Mouse (Mus musculus) MEL (cell line): ENCODE data around the gene Aff1. TPM values are rescaled to one million over a fixed set of nuclear protein-coding genes. Genes with fewer than 3 reads are reported as not detected.

Experiments used
- DNase-seq: peaks from one replicate; pipeline ENCODE4 v3.0.0; 2011; ENCODE audit warnings: low read depth, low spot score
- H3K27ac ChIP-seq: 2 replicates; pipeline ENCODE4 v1.5.1; 2012; ENCODE audit warnings: low read depth, mild to moderate bottlenecking, control low read depth, low read length, moderate library complexity; ENCODE audit not compliant: control insufficient read depth
- H3K27me3 ChIP-seq, 2 experiments: fragments of 150-350 bp in 1 of 2; sonication (generic) in 1 of 2; 2 replicates each; pipeline ENCODE4 v1.6.1; 2012; ENCODE audit warnings: low read length in 2 of 2, mild to moderate bottlenecking in 2 of 2, improper control_type of control experiment in 1 of 2, moderate library complexity in 1 of 2; ENCODE audit not compliant: insufficient read depth in 2 of 2, control insufficient read depth in 1 of 2
- H3K36me3 ChIP-seq, 2 experiments: 2 replicates each; pipeline ENCODE4 v1.6.1; 2012 to 2014; ENCODE audit warnings: low read length in 2 of 2, improper control_type of control experiment in 1 of 2, inconsistent platforms in 1 of 2, mild to moderate bottlenecking in 1 of 2; ENCODE audit not compliant: insufficient read depth in 2 of 2, control insufficient read depth in 1 of 2
- H3K4me1 ChIP-seq, 2 experiments: fragments of 150-350 bp in 1 of 2; sonication (generic) in 1 of 2; 2 replicates each; pipeline ENCODE4 v1.6.1; 2012; ENCODE audit warnings: low read length in 2 of 2, improper control_type of control experiment in 1 of 2, mild to moderate bottlenecking in 1 of 2; ENCODE audit not compliant: insufficient read depth in 2 of 2, control insufficient read depth in 1 of 2
- H3K4me3 ChIP-seq, 2 experiments: fragments of 150-350 bp in 1 of 2; sonication (generic) in 1 of 2; 2 replicates each; pipeline ENCODE4 v1.5.1; 2012; ENCODE audit warnings: low read depth in 2 of 2, low read length in 2 of 2, mild to moderate bottlenecking in 2 of 2, moderate library complexity in 2 of 2, control low read depth in 1 of 2, improper control_type of control experiment in 1 of 2; ENCODE audit not compliant: control insufficient read depth in 1 of 2, insufficient read depth in 1 of 2
- H3K79me2 ChIP-seq: 2 replicates; pipeline ENCODE4 v1.6.1; 2012; ENCODE audit warnings: mild to moderate bottlenecking, low read length, moderate library complexity; ENCODE audit not compliant: control insufficient read depth, poor library complexity, insufficient read depth
- H3K9ac ChIP-seq: 2 replicates; pipeline ENCODE4 v1.6.1; 2012; ENCODE audit warnings: low read depth, mild to moderate bottlenecking, control low read depth, low read length, moderate library complexity; ENCODE audit not compliant: control insufficient read depth, poor library complexity, severe bottlenecking
- H3K9me3 ChIP-seq: fragments of 150-350 bp; sonication (generic); replicated peaks from 2 replicates; pipeline ENCODE4 v1.6.1; 2012; ENCODE audit warnings: mild to moderate bottlenecking, low read length, improper control_type of control experiment, moderate library complexity; ENCODE audit not compliant: insufficient read depth
- BHLHE40 ChIP-seq: IDR thresholded peaks from 2 replicates; pipeline ENCODE4 v1.6.1; 2012; ENCODE audit warnings: low read depth, mild to moderate bottlenecking, inconsistent platforms, low read length, improper control_type of control experiment, borderline replicate concordance
- CHD1 ChIP-seq: IDR thresholded peaks from 2 replicates; pipeline ENCODE4 v1.6.1; 2012; ENCODE audit warnings: low read depth, mild to moderate bottlenecking, inconsistent platforms, low read length, improper control_type of control experiment
- CHD2 ChIP-seq: IDR thresholded peaks from 2 replicates; pipeline ENCODE4 v1.6.1; 2011; ENCODE audit warnings: low read length, improper control_type of control experiment
- CTCF ChIP-seq, 3 experiments: IDR thresholded peaks in 2 of 3; conservative IDR thresholded peaks in 1 of 3; 2 replicates each; pipeline ENCODE4 v1.5.1; 2011 to 2012; ENCODE audit warnings: low read length in 3 of 3, low read depth in 2 of 3, mild to moderate bottlenecking in 2 of 3, improper control_type of control experiment in 1 of 3, inconsistent platforms in 1 of 3, mixed read lengths in 1 of 3, moderate library complexity in 1 of 3; ENCODE audit not compliant: control insufficient read depth in 1 of 3, insufficient read depth in 1 of 3, poor library complexity in 1 of 3, severe bottlenecking in 1 of 3
- E2F4 ChIP-seq: IDR thresholded peaks from 2 replicates; pipeline ENCODE4 v1.6.1; 2011; ENCODE audit warnings: low read depth, low read length, improper control_type of control experiment, borderline replicate concordance
- EP300 ChIP-seq, 2 experiments: IDR thresholded peaks; 2 replicates each; pipeline ENCODE4 v1.6.1; 2011; ENCODE audit warnings: improper control_type of control experiment in 2 of 2, low read length in 2 of 2, low read depth in 1 of 2, mild to moderate bottlenecking in 1 of 2
- ETS1 ChIP-seq: IDR thresholded peaks from 2 replicates; pipeline ENCODE4 v1.6.1; 2012; ENCODE audit warnings: low read depth, mild to moderate bottlenecking, inconsistent platforms, low read length, improper control_type of control experiment, moderate library complexity
- GATA1 ChIP-seq: IDR thresholded peaks from 2 replicates; pipeline ENCODE4 v1.6.1; 2011; ENCODE audit warnings: low read depth, low read length, improper control_type of control experiment
- JUND ChIP-seq: IDR thresholded peaks from 2 replicates; pipeline ENCODE4 v1.6.1; 2011; ENCODE audit warnings: low read depth, mild to moderate bottlenecking, improper control_type of control experiment, low read length
- KAT2A ChIP-seq: conservative IDR thresholded peaks from 2 replicates; pipeline ENCODE4 v1.6.1; 2012; ENCODE audit warnings: low read depth, low read length, improper control_type of control experiment, inconsistent platforms
- MAX ChIP-seq: IDR thresholded peaks from 2 replicates; pipeline ENCODE4 v1.6.1; 2011; ENCODE audit warnings: low read length, improper control_type of control experiment
- MAZ ChIP-seq: IDR thresholded peaks from 2 replicates; pipeline ENCODE4 v1.6.1; 2012; ENCODE audit warnings: low read depth, mild to moderate bottlenecking, inconsistent platforms, low read length, improper control_type of control experiment
- MEF2A ChIP-seq: IDR thresholded peaks from 2 replicates; pipeline ENCODE4 v1.6.1; 2014; ENCODE audit warnings: low read depth, mild to moderate bottlenecking, inconsistent platforms, low read length, improper control_type of control experiment; ENCODE audit not compliant: poor library complexity, insufficient replicate concordance, severe bottlenecking; ENCODE audit errors: extremely low read depth
- MXI1 ChIP-seq: IDR thresholded peaks from 2 replicates; pipeline ENCODE4 v1.6.1; 2011; ENCODE audit warnings: mild to moderate bottlenecking, low read depth, low read length, improper control_type of control experiment
- MYB ChIP-seq: IDR thresholded peaks from 2 replicates; pipeline ENCODE4 v1.6.1; 2011; ENCODE audit warnings: mild to moderate bottlenecking, low read depth, low read length, improper control_type of control experiment
- MYC ChIP-seq: IDR thresholded peaks from 2 replicates; pipeline ENCODE4 v1.6.1; 2011; ENCODE audit warnings: low read depth, mild to moderate bottlenecking, low read length, improper control_type of control experiment, moderate library complexity
- NELFE ChIP-seq: IDR thresholded peaks from 2 replicates; pipeline ENCODE4 v1.6.1; 2011; ENCODE audit warnings: low read depth, low read length, improper control_type of control experiment
- NRF1 ChIP-seq: IDR thresholded peaks from 2 replicates; pipeline ENCODE4 v1.6.1; 2014; ENCODE audit warnings: low read depth, mild to moderate bottlenecking, inconsistent platforms, low read length, improper control_type of control experiment, moderate library complexity; ENCODE audit not compliant: poor library complexity, insufficient read depth, severe bottlenecking
- POLR2A ChIP-seq, 2 experiments: IDR thresholded peaks; 2 replicates each; pipeline ENCODE4 v1.6.1; 2011 to 2012; ENCODE audit warnings: low read length in 2 of 2, mild to moderate bottlenecking in 2 of 2, control low read depth in 1 of 2, improper control_type of control experiment in 1 of 2, low read depth in 1 of 2, moderate library complexity in 1 of 2; ENCODE audit not compliant: control insufficient read depth in 1 of 2, insufficient read depth in 1 of 2, poor library complexity in 1 of 2
- POLR2AphosphoS2 ChIP-seq: IDR thresholded peaks from 2 replicates; pipeline ENCODE4 v1.6.1; 2011; ENCODE audit warnings: low read length, improper control_type of control experiment
- POLR2AphosphoS5 ChIP-seq: IDR thresholded peaks from 2 replicates; pipeline ENCODE4 v1.6.1; 2012; ENCODE audit warnings: low read depth, borderline replicate concordance, mild to moderate bottlenecking, inconsistent platforms, low read length, moderate library complexity, mixed read lengths
- RAD21 ChIP-seq: IDR thresholded peaks from 2 replicates; pipeline ENCODE4 v1.6.1; 2011; ENCODE audit warnings: mild to moderate bottlenecking, low read depth, low read length, improper control_type of control experiment
- SIN3A ChIP-seq: IDR thresholded peaks from 2 replicates; pipeline ENCODE4 v1.6.1; 2012; ENCODE audit warnings: low read length, improper control_type of control experiment, inconsistent platforms
- SMC3 ChIP-seq: IDR thresholded peaks from 2 replicates; pipeline ENCODE4 v1.6.1; 2011; ENCODE audit warnings: low read depth, low read length, improper control_type of control experiment
- TBP ChIP-seq: IDR thresholded peaks from 2 replicates; pipeline ENCODE4 v1.8.0; 2011; ENCODE audit warnings: low read depth, low read length, improper control_type of control experiment
- TCF12 ChIP-seq: IDR thresholded peaks from 2 replicates; pipeline ENCODE4 v1.6.1; 2014; ENCODE audit warnings: low read depth, mild to moderate bottlenecking, inconsistent platforms, low read length, improper control_type of control experiment, moderate library complexity
- UBTF ChIP-seq: IDR thresholded peaks from 2 replicates; pipeline ENCODE4 v1.6.1; 2012; ENCODE audit warnings: low read depth, mild to moderate bottlenecking, inconsistent platforms, low read length, improper control_type of control experiment, moderate library complexity, borderline replicate concordance; ENCODE audit not compliant: insufficient read depth
- USF2 ChIP-seq, 2 experiments: IDR thresholded peaks; 2 replicates each; pipeline ENCODE4 v1.6.1; 2011 to 2012; ENCODE audit warnings: improper control_type of control experiment in 2 of 2, low read length in 2 of 2, borderline replicate concordance in 1 of 2, inconsistent platforms in 1 of 2, low read depth in 1 of 2, mild to moderate bottlenecking in 1 of 2; ENCODE audit not compliant: insufficient read depth in 1 of 2
- ZC3H11A ChIP-seq: IDR thresholded peaks from 2 replicates; pipeline ENCODE4 v1.6.1; 2012; ENCODE audit warnings: low read depth, mild to moderate bottlenecking, inconsistent platforms, low read length, improper control_type of control experiment
- ZKSCAN1 ChIP-seq: IDR thresholded peaks from 2 replicates; pipeline ENCODE4 v1.6.1; 2012; ENCODE audit warnings: low read depth, mild to moderate bottlenecking, inconsistent platforms, low read length, improper control_type of control experiment, moderate library complexity
- ZMIZ1 ChIP-seq: IDR thresholded peaks from 2 replicates; pipeline ENCODE4 v1.6.1; 2012; ENCODE audit warnings: low read depth, mild to moderate bottlenecking, inconsistent platforms, low read length, improper control_type of control experiment, moderate library complexity
- polyA plus RNA-seq, 2 experiments: library from polyadenylated mRNA; stranded (reverse) in 1 of 2; unstranded in 1 of 2; fragments of >175 nt in 1 of 2; fragments of >200 nt in 1 of 2; gene quantifications; 2 replicates each; pipeline versions ENCODE4 v1.2.1 to v1.2.4; 2012; ENCODE audit warnings: low replicate concordance in 2 of 2, low read depth in 1 of 2; ENCODE audit not compliant: insufficient read length in 2 of 2, insufficient read depth in 1 of 2, missing spikeins in 1 of 2
- total RNA-seq: library from RNA; depleted of rRNA; stranded (reverse); fragments of 300-350 nt; gene quantifications from 2 replicates; pipeline ENCODE4 v1.2.3, GENCODE M21; 2012

Gene Aff1
- total and polyA plus RNA-seq, 3 experiments, result 5.4 to 13.4 TPM; not detected in 1

GRCm38 (mm10) chr5:103759489-103760424 is 67.6 kb downstream of the Aff1 start (continued):
- TF ChIP-seq NRF1, result no peak
- peak; percentile 25; the same call in 1 of the 2 replicates for TF ChIP-seq GATA1
- peak; percentile 83 for TF ChIP-seq TBP
- TF ChIP-seq TCF12, result no peak
- TF ChIP-seq ZC3H11A, result no peak

GRCm38 (mm10) chr5:103760425-103761131 is 68.4 kb downstream of the Aff1 start:
- H3K27ac ChIP-seq, result peak overlapping the region; percentile 88
- no peaks in the 10 kb centered on the region for H3K9me3 ChIP-seq
- H3K9ac ChIP-seq, result peak overlapping the region; percentile 67
- peak overlapping the region; percentile 46 to 50 for H3K4me3 ChIP-seq
- DNase-seq, result peak; percentile 75
- H3K4me1 ChIP-seq, result peaks cover 36 to 44% of the 10 kb centered on the region in 2 experiments
- H3K27me3 ChIP-seq, result no peaks in the 10 kb centered on the region
- peaks cover 79% of the 10 kb centered on the region for H3K79me2 ChIP-seq
- H3K36me3 ChIP-seq, result peaks cover 0 to 54% of the 10 kb centered on the region in 2 experiments; a peak in 2 of 4 replicates
- TF ChIP-seq EP300 (IDR thresholded peaks at IDR 0.05; ENCODE audit: low read depth in 1 of 2, low read length in 2 of 2) (peak in 1 of 2 experiments; percentile 5; a peak in 2 of 4 replicates), SMC3 (no peak), KAT2A (no peak), MAZ (no peak), E2F4 (no peak), TCF12 (peak; percentile 6; the same call in 1 of the 2 replicates), UBTF (no peak), MXI1 (peak; percentile 88), POLR2AphosphoS5 (no peak), ZC3H11A (no peak), BHLHE40 (peak; percentile 82; the same call in 1 of the 2 replicates), ETS1 (no peak), ZMIZ1 (no peak), JUND (no peak), RAD21 (no peak), CHD1 (peak; percentile 94; the same call in 1 of the 2 replicates), MYB (no peak), CHD2 (no peak), MEF2A (no peak), CTCF (IDR thresholded peaks at IDR 0.05 in 2 of 3, conservative IDR thresholded peaks at IDR 0.05 in 1 of 3; ENCODE audit: control insufficient read depth in 1 of 3, insufficient read depth in 1 of 3, low read depth in 2 of 3, low read length in 3 of 3, poor library complexity in 1 of 3, severe bottlenecking in 1 of 3) (no peak), MAX (peak; percentile 89), MYC (peak; percentile 87), TBP (no peak), POLR2AphosphoS2 (no peak), SIN3A (peak; percentile 44), NELFE (peak; percentile 40), POLR2A (IDR thresholded peaks at IDR 0.05; ENCODE audit: control insufficient read depth in 1 of 2, insufficient read depth in 1 of 2, low read depth in 1 of 2, low read length in 2 of 2, poor library complexity in 1 of 2) (peak in 1 of 2 experiments; percentile 55; a peak in 2 of 4 replicates), USF2 (IDR thresholded peaks at IDR 0.05; ENCODE audit: borderline replicate concordance in 1 of 2, insufficient read depth in 1 of 2, low read depth in 1 of 2, low read length in 2 of 2) (peak in 1 of 2 experiments; percentile 61; a peak in 1 of 4 replicates), ZKSCAN1 (no peak)
